Mouse (Mus musculus) hematopoietic multipotent progenitor cell, adult 10-12 weeks (in vitro differentiated cells): ENCODE data around the gene Zfp563. TPM values are rescaled to one million over a fixed set of nuclear protein-coding genes. Genes with fewer than 3 reads are reported as not detected.

Experiments used
- polyA plus RNA-seq: library from polyadenylated mRNA; stranded (reverse); fragments of >175 nt; gene quantifications from 2 replicates; pipeline ENCODE4 v1.2.3, GENCODE M21; 2012; ENCODE audit warnings: low replicate concordance

Zfp563 gene
- polyA plus RNA-seq, result 0.36 and 1.0 TPM in 2 replicates

DNA sequence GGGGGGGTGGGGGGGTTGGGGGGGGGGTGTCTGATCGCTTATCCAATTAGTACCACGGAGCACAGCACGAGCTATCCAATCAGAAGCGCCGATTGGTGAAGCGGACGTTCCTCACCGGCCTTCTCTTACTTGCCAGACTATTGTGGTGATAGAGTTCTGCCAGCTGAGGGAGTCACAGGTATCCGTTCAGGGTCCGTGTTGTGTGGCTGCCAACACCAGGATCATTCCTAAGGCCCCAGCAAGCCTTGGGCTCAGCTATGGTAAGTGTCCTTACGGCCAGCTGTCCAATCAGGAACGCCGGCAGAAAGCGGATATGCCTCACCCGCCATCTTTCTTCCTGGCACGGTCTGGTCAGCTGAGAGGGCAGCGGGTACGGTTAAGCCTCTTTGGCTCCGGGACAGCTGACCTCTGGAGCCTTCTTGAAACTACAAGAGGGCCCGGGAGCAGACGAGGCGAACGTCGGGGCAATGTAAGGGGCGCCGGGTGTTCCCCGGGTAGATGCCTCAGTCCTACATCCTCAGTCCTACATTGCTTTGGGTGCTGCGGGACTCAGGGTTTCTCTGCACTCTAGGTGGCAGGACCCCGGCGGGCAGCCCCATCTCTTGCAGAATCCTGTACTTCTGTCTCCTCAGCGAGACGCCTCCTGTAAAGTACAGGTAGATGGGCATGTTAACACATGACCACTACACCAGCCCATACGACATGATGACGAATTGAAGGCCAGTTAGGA lies at the start of gene Zfp563:
Gene Zfp563, plus strand, starts transcription at position 91 of the 730 bp plus-strand sequence.

DNA sequence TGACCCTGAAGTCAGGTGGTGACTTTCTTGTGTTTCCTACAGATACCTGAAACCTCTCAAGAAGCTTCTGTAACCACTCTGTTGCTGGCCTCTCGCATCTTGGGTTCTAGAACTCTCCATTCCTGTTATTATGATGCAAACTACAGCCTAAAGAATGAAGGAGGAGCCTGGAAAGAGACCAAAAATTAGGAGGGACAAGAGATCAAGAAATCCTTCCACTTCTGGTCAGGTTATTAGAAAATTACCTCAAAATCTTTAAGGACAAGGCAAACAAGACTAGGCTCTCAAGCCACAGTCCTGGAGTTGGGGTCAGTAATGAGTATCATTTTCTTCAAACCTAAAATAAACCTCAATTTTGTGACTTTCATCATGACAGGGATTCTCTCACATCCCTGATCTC lies 21.2 kb upstream of the Zfp563 start, which contains the start of gene 4921501E09Rik:
Gene 4921501E09Rik, minus strand, starts transcription at position 101 of the 400 bp plus-strand sequence.

GRCm38 (mm10) chr17:33139261-33139820 lies 50.2 kb downstream of the Zfp563 start, which contains the start of gene Morc2b:
TSS of gene Morc2b (minus strand) at chr17:33139683.

Other genes starting within 250 kb of the Zfp563 start
- 0.33 and 0.64 TPM in 2 replicates for gene Zfp870, start 197.7 kb upstream of the Zfp563 start, polyA plus RNA-seq
- gene Cyp4f14, start 172.0 kb upstream of the Zfp563 start, polyA plus RNA-seq, result not detected in 2 replicates
- gene Cyp4f13, start 141.9 kb upstream of the Zfp563 start, polyA plus RNA-seq, result 66.1 and 166 TPM in 2 replicates
- gene Zfp472, start 123.5 kb upstream of the Zfp563 start, polyA plus RNA-seq, result 0.22 and 0.72 TPM in 2 replicates
- 0.28 and 1.1 TPM in 2 replicates for gene Zfp952, start 96.2 kb upstream of the Zfp563 start, polyA plus RNA-seq
- 0.19 and 0.31 TPM in 2 replicates for gene Zfp763, start 55.9 kb upstream of the Zfp563 start, polyA plus RNA-seq
- not detected in 2 replicates for gene 4921501E09Rik, start 21.3 kb upstream of the Zfp563 start, polyA plus RNA-seq
- gene Morc2b, start 50.4 kb downstream of the Zfp563 start, polyA plus RNA-seq, result not detected in 2 replicates
- gene Olfr55, start 79.1 kb downstream of the Zfp563 start, polyA plus RNA-seq, result not detected in 2 replicates
- not detected in 2 replicates for gene Olfr239, start 102.0 kb downstream of the Zfp563 start, polyA plus RNA-seq
- not detected in 2 replicates for gene Olfr1564, start 132.4 kb downstream of the Zfp563 start, polyA plus RNA-seq
- 0.14 and 0.30 TPM in 2 replicates for gene Zfp955a, start 165.8 kb downstream of the Zfp563 start, polyA plus RNA-seq
- gene Olfr63, start 175.4 kb downstream of the Zfp563 start, polyA plus RNA-seq, result not detected in 2 replicates
- 0.16 and 0.43 TPM in 2 replicates for gene Zfp955b, start 200.2 kb downstream of the Zfp563 start, polyA plus RNA-seq